ENCODE assay signal across 8 mouse cellular contexts in the genomic region with DNA sequence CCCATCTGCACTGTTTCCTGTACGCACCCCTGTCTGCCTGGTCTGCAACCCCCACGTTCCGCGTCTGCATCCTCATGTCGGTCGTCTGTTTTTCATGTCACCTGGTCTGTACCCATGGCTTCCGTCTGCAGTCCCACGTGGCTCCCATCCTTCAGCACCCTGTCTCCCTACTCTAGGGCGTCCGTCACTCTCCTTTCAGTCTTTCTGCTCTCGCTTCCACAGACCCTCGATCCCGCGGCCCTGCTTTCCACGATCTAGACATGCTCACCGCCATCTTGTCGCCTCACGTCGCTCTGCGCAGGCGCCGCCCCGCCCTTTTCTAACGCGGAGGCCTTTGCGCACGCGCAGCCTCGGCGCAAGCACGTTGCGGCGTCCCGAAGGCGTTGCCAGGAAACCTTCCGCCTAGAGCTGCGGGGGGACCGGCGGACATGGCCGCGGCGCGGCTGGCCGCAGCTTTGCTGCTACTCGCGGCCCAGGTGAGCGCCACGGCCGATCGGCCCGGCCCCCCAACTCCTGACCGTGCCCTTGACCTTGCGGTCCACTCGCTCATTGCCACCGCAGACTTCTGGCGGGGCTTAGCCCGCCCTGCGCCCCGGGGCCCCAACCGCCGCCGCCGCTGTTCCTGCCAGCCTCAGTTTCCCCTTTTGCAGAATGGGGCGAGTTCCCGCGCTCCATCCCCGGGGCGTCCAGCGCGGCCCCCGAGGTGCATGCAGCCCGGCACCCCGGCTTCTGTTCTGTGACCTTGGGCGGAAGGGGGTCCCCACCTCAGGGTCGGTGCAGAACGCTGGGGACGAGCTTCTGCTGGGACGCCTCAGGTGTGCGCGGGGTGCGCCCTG. TPM values are rescaled to one million over a fixed set of nuclear protein-coding genes. Genes with fewer than 3 reads are reported as not detected.
DNase-seq lines count a peak whose midpoint lies in the region; ATAC-seq and TF ChIP-seq lines count a peak whose summit lies in the region.

A gene (minus strand): TSS at position 297 of the 836 bp plus-strand sequence.
A gene (plus strand): TSS at position 363 of the 836 bp plus-strand sequence.

- H3K27ac ChIP-seq in heart, embryonic 12.5 days (ENCODE audit: poor library complexity, severe bottlenecking) = peak within 1 kb of the TSS; percentile 37; the same call in 1 of the 2 replicates
- H3K27ac ChIP-seq in kidney, postnatal 0 days = 0 out of 2 replicates have a peak within 1 kb of the TSS, but pooled peaks have one; percentile 52
- peak within 1 kb of the TSS; percentile 96 for H3K27ac ChIP-seq in liver, embryonic 11.5 days (ENCODE audit: low read depth, low read length)
- H3K27ac ChIP-seq in stomach, embryonic 14.5 days (ENCODE audit: low read length) = peak within 1 kb of the TSS; percentile 33; the same call in 1 of the 2 replicates

- peaks cover 73% of the 10 kb centered on the region for H3K79me2 ChIP-seq in C2C12 (ENCODE audit: control insufficient read depth, insufficient read depth)

- no peaks in the 10 kb centered on the region for H3K27me3 ChIP-seq in C2C12 (ENCODE audit: control insufficient read depth, insufficient read depth, insufficient read length)
- H3K27me3 ChIP-seq in erythroblast, embryonic 14.5 days (ENCODE audit: control insufficient read depth) = no peaks in the 10 kb centered on the region
- H3K27me3 ChIP-seq in heart, embryonic 12.5 days (replicated peaks) = no peaks in the 10 kb centered on the region
- H3K27me3 ChIP-seq in kidney, postnatal 0 days (ENCODE audit: insufficient read depth, low read length) = no peaks in the 10 kb centered on the region
- H3K27me3 ChIP-seq in liver, embryonic 11.5 days (replicated peaks; ENCODE audit: control insufficient read depth, insufficient read depth, low read length) = no peaks in the 10 kb centered on the region
- H3K27me3 ChIP-seq in stomach, embryonic 14.5 days (ENCODE audit: control insufficient read depth, insufficient read depth, low read length) = no peaks in the 10 kb centered on the region

- H3K9me3 ChIP-seq in erythroblast, embryonic 14.5 days (ENCODE audit: control insufficient read depth, low read length) = no peaks in the 10 kb centered on the region
- H3K9me3 ChIP-seq in heart, embryonic 12.5 days (replicated peaks) = no peaks in the 10 kb centered on the region
- no peaks in the 10 kb centered on the region for H3K9me3 ChIP-seq in kidney, postnatal 0 days (replicated peaks; ENCODE audit: low read length)
- H3K9me3 ChIP-seq in liver, embryonic 11.5 days (ENCODE audit: control insufficient read depth, low read length) = no peaks in the 10 kb centered on the region
- no peaks in the 10 kb centered on the region for H3K9me3 ChIP-seq in stomach, embryonic 14.5 days (ENCODE audit: control insufficient read depth, low read depth, low read length)

- peak; percentile 77 for ATAC-seq in heart, embryonic 12.5 days (ENCODE audit: insufficient number of reproducible peaks, low FRiP score)
- ATAC-seq in kidney, postnatal 0 days (replicated peaks; ENCODE audit: low FRiP score, low read depth) = peak; percentile 80
- peak; percentile 56 for ATAC-seq in liver, embryonic 11.5 days (replicated peaks; ENCODE audit: low FRiP score)
- ATAC-seq in stomach, embryonic 14.5 days (ENCODE audit: insufficient number of reproducible peaks, insufficient read depth, low FRiP score, low read depth) = peak; percentile 69

- peak; percentile 99 for DNase-seq in brain, embryonic 14.5 days (ENCODE audit: low read depth)
- DNase-seq in kidney, postnatal 0 days (ENCODE audit: low spot score) = peak; percentile 95
- peak; percentile 97 for DNase-seq in liver, embryonic 11.5 days (ENCODE audit: low spot score)
- peak; percentile 98 for DNase-seq in naive thymus-derived CD4-positive, alpha-beta T cell, adult 2 months (ENCODE audit: low read depth)

- H3ac ChIP-seq in C2C12 (ENCODE audit: control insufficient read depth, insufficient read length, low read depth) = peak within 1 kb of the TSS; percentile 98

- H3K36me3 ChIP-seq in C2C12 (ENCODE audit: control insufficient read depth, insufficient read depth) = peaks cover 29% of the 10 kb centered on the region
- H3K36me3 ChIP-seq in erythroblast, embryonic 14.5 days (ENCODE audit: control insufficient read depth) = peaks cover 80% of the 10 kb centered on the region
- H3K36me3 ChIP-seq in heart, embryonic 12.5 days = peaks cover 29% of the 10 kb centered on the region
- H3K36me3 ChIP-seq in kidney, postnatal 0 days (ENCODE audit: insufficient read depth, low read length) = peaks cover 19% of the 10 kb centered on the region; the same call in 1 of the 2 replicates
- H3K36me3 ChIP-seq in liver, embryonic 11.5 days (ENCODE audit: control insufficient read depth, insufficient read depth, low read length) = peaks cover 16% of the 10 kb centered on the region
- peaks cover 23% of the 10 kb centered on the region for H3K36me3 ChIP-seq in stomach, embryonic 14.5 days (ENCODE audit: control insufficient read depth, insufficient read depth, low read length)

- peak within 1 kb of the TSS; percentile 98 for H3K4me3 ChIP-seq in C2C12 (ENCODE audit: insufficient read depth, poor library complexity, severe bottlenecking)
- H3K4me3 ChIP-seq in erythroblast, embryonic 14.5 days (replicated peaks) = peak within 1 kb of the TSS; percentile 74
- peak within 1 kb of the TSS; percentile 98 for H3K4me3 ChIP-seq in heart, embryonic 12.5 days
- peak within 1 kb of the TSS; percentile 94 for H3K4me3 ChIP-seq in kidney, postnatal 0 days (replicated peaks; ENCODE audit: low read depth, low read length)
- H3K4me3 ChIP-seq in liver, embryonic 11.5 days (ENCODE audit: low read depth, low read length) = peak within 1 kb of the TSS; percentile 96
- H3K4me3 ChIP-seq in stomach, embryonic 14.5 days (ENCODE audit: low read depth, low read length) = peak within 1 kb of the TSS; percentile 75

- peak within 1 kb of the TSS; percentile 100 for H3K4me2 ChIP-seq in heart, embryonic 12.5 days
- peak within 1 kb of the TSS; percentile 100 for H3K4me2 ChIP-seq in kidney, postnatal 0 days (ENCODE audit: low read length)
- H3K4me2 ChIP-seq in liver, embryonic 11.5 days = peak within 1 kb of the TSS; percentile 90
- peak within 1 kb of the TSS; percentile 97 for H3K4me2 ChIP-seq in stomach, embryonic 14.5 days (replicated peaks; ENCODE audit: low read depth, low read length)

- no peak for TF ChIP-seq CTCF in C2C12 (IDR thresholded peaks at IDR 0.05; ENCODE audit: control insufficient read depth, insufficient read depth, insufficient read length)
- no peak for TF ChIP-seq CTCF in brain, embryonic 14.5 days (IDR thresholded peaks at IDR 0.05; ENCODE audit: borderline replicate concordance, extremely low read depth, insufficient read depth, insufficient read length)
- no peak for TF ChIP-seq CTCF in kidney, postnatal 0 days (IDR thresholded peaks at IDR 0.05; ENCODE audit: low read depth)

- peak within 1 kb of the TSS; percentile 96 for H3K9ac ChIP-seq in heart, embryonic 12.5 days
- H3K9ac ChIP-seq in kidney, postnatal 0 days (ENCODE audit: low read depth, low read length) = peak within 1 kb of the TSS; percentile 86
- H3K9ac ChIP-seq in liver, embryonic 11.5 days (ENCODE audit: low read depth, low read length) = peak within 1 kb of the TSS; percentile 96
- peak within 1 kb of the TSS; percentile 70 for H3K9ac ChIP-seq in stomach, embryonic 14.5 days (replicated peaks; ENCODE audit: low read depth, low read length)

- TF ChIP-seq POLR2A in brain, embryonic 14.5 days (IDR thresholded peaks at IDR 0.05; ENCODE audit: borderline replicate concordance, extremely low read depth, insufficient read depth, insufficient read length, poor library complexity, severe bottlenecking) = peak; percentile 89

- H3K4me1 ChIP-seq in erythroblast, embryonic 14.5 days (ENCODE audit: control insufficient read depth) = peaks cover 85% of the 10 kb centered on the region
- peaks cover 28% of the 10 kb centered on the region for H3K4me1 ChIP-seq in heart, embryonic 12.5 days (replicated peaks)
- peaks cover 16% of the 10 kb centered on the region for H3K4me1 ChIP-seq in kidney, postnatal 0 days (replicated peaks; ENCODE audit: insufficient read depth, low read length)
- peaks cover 41% of the 10 kb centered on the region for H3K4me1 ChIP-seq in liver, embryonic 11.5 days (replicated peaks; ENCODE audit: control insufficient read depth, insufficient read depth, low read length)
- peaks cover 21% of the 10 kb centered on the region for H3K4me1 ChIP-seq in stomach, embryonic 14.5 days (ENCODE audit: control insufficient read depth, insufficient read depth, low read length)

- WGBS in heart, embryonic 12.5 days = under 1% methylated on average over 80 of the region's 81 CpGs
- WGBS in kidney, postnatal 0 days = under 1% methylated on average over 81 of the region's 81 CpGs
- under 1% methylated on average over 81 of the region's 81 CpGs for WGBS in liver, embryonic 11.5 days
- 1% methylated on average over 77 of the region's 81 CpGs for WGBS in stomach, embryonic 14.5 days

- H3K79me3 ChIP-seq in C2C12 (ENCODE audit: low read depth) = peaks cover 35% of the 10 kb centered on the region

TF ChIP-seq in C2C12, 6 proteins besides CTCF, POLR2A, EP300 and RAD21:
- TF ChIP-seq MYOG (IDR thresholded peaks at IDR 0.05; ENCODE audit: control insufficient read depth, extremely low read depth, insufficient read length) (no peak), FOSL1 (IDR thresholded peaks at IDR 0.05; ENCODE audit: insufficient read depth, low read length, poor library complexity, severe bottlenecking) (no peak), MAX (IDR thresholded peaks at IDR 0.05) (no peak), MYOD1 (IDR thresholded peaks at IDR 0.05; ENCODE audit: control insufficient read depth, insufficient read length, low read depth) (no peak), USF1 (IDR thresholded peaks at IDR 0.05; ENCODE audit: low read depth) (no peak), CEBPB (IDR thresholded peaks at IDR 0.05; ENCODE audit: low read depth) (no peak)
TF ChIP-seq in C2C12: peak in this region for 0.

RNA-seq across cellular contexts. Expression of the first gene that starts in this region (rescaled TPM):
- polyA plus RNA-seq in C2C12 (2012; fragmentation: generic; extraction: Trizol) = 297 TPM
- 278 and 393 TPM in 2 replicates for polyA plus RNA-seq in brain, embryonic 14.5 days (2012; rRNA removed)
- 17.4 and 20.7 TPM in 2 replicates for polyA plus RNA-seq in erythroblast, embryonic 14.5 days (2012)
- 177 and 182 TPM in 2 replicates for polyA plus RNA-seq in heart, embryonic 12.5 days (2016; fragmentation: Nextera tagmentation; extraction: Ambion mirVana)
- polyA plus RNA-seq in kidney, postnatal 0 days (2015; fragmentation: Nextera tagmentation; extraction: Ambion mirVana) = 269 and 270 TPM in 2 replicates
- 403 and 453 TPM in 2 replicates for polyA plus RNA-seq in liver, embryonic 11.5 days (2014; fragmentation: Nextera tagmentation; extraction: Ambion mirVana)
- 321 and 361 TPM in 2 replicates for polyA plus RNA-seq in stomach, embryonic 14.5 days (2014; fragmentation: Nextera tagmentation; extraction: Ambion mirVana)

RNA-seq across cellular contexts. Expression of the second gene that starts in this region (rescaled TPM):
- 31.2 TPM for polyA plus RNA-seq in C2C12 (2012; fragmentation: generic; extraction: Trizol)
- polyA plus RNA-seq in brain, embryonic 14.5 days (2012; rRNA removed) = 110 and 134 TPM in 2 replicates
- polyA plus RNA-seq in erythroblast, embryonic 14.5 days (2012) = 56.0 and 60.5 TPM in 2 replicates
- 34.8 and 35.2 TPM in 2 replicates for polyA plus RNA-seq in heart, embryonic 12.5 days (2016; fragmentation: Nextera tagmentation; extraction: Ambion mirVana)
- polyA plus RNA-seq in kidney, postnatal 0 days (2015; fragmentation: Nextera tagmentation; extraction: Ambion mirVana) = 34.3 and 36.1 TPM in 2 replicates
- 58.5 and 63.8 TPM in 2 replicates for polyA plus RNA-seq in liver, embryonic 11.5 days (2014; fragmentation: Nextera tagmentation; extraction: Ambion mirVana)
- polyA plus RNA-seq in stomach, embryonic 14.5 days (2014; fragmentation: Nextera tagmentation; extraction: Ambion mirVana) = 31.9 and 33.0 TPM in 2 replicates

Comparison
In these comparisons a context has a peak if more than half of its experiments do, and no peak if none do; other contexts are left out.
1. Peak in every context shown above with its lines: DNase-seq, ATAC-seq, H3K4me3 ChIP-seq and H3K27ac ChIP-seq.
2. H3K27ac ChIP-seq: peak in every context shown above with its lines; median percentile 96 in liver, embryonic 11.5 days; 52 in kidney, postnatal 0 days; 37 in heart, embryonic 12.5 days; 33 in stomach, embryonic 14.5 days.